Mouse (Mus musculus): ENCODE data around the gene Ctse.

- TF ChIP-seq MAX (IDR thresholded peaks at IDR 0.05; ENCODE audit: low read length), result no peak
- no peak for TF ChIP-seq CTCF (IDR thresholded peaks at IDR 0.05 in 2 of 3, conservative IDR thresholded peaks at IDR 0.05 in 1 of 3; ENCODE audit: control insufficient read depth in 1 of 3, insufficient read depth in 1 of 3, low read depth in 2 of 3, low read length in 3 of 3, poor library complexity in 1 of 3, severe bottlenecking in 1 of 3)
- TF ChIP-seq RAD21 (IDR thresholded peaks at IDR 0.05; ENCODE audit: low read depth, low read length), result no peak
- no peak for TF ChIP-seq GATA1 (IDR thresholded peaks at IDR 0.05; ENCODE audit: low read depth, low read length)
- TF ChIP-seq EP300 (IDR thresholded peaks at IDR 0.05; ENCODE audit: low read depth in 1 of 2, low read length in 2 of 2), result no peak
- no peak for TF ChIP-seq POLR2AphosphoS5 (IDR thresholded peaks at IDR 0.05; ENCODE audit: borderline replicate concordance, low read depth, low read length)
- no peak for TF ChIP-seq MYC (IDR thresholded peaks at IDR 0.05; ENCODE audit: low read depth, low read length)
Observed at GRCm38 (mm10) chr1:131723549-131723948, 85.4 kb downstream of the Ctse start.

Measured in MEL (cell line).